Mouse (Mus musculus) heart, postnatal 4 days (tissue): ENCODE results near the gene Dpp9. TPM values are rescaled to one million over a fixed set of nuclear protein-coding genes. Genes with fewer than 3 reads are reported as not detected.

Source experiments
- DNase-seq: peaks from one replicate; pipeline ENCODE4 v3.0.0; 2021
- total RNA-seq, 2 experiments: library from RNA; stranded (reverse); gene quantifications; 2 replicates each; pipeline ENCODE4 v1.2.3; 2021

Dpp9 gene
- total RNA-seq, 2 experiments from 2014 or later = 29.1 to 31.2 TPM

- DNase-seq = no peak
Observed at GRCm38 (mm10) chr17:56229943-56230342, 11.2 kb upstream of the Dpp9 start.

GRCm38 (mm10) chr17:56226566-56226965, 7.9 kb upstream of the Dpp9 start:
- no peak for DNase-seq

GRCm38 (mm10) chr17:56224916-56225315, 6.2 kb upstream of the Dpp9 start:
- DNase-seq = no peak

- peak; percentile 63 for DNase-seq
Observed at GRCm38 (mm10) chr17:56219805-56220204, 1.1 kb upstream of the Dpp9 start.

- no peak for DNase-seq
Observed at GRCm38 (mm10) chr17:56219251-56219650, 546 bp upstream of the Dpp9 start.

- no peak for DNase-seq
Observed at GRCm38 (mm10) chr17:56217670-56218069, 1.0 kb downstream of the Dpp9 start.

- no peak for DNase-seq
Observed at GRCm38 (mm10) chr17:56214229-56214628, 4.5 kb downstream of the Dpp9 start.

- DNase-seq = no peak
Observed at GRCm38 (mm10) chr17:56212676-56213075, 6.0 kb downstream of the Dpp9 start.

- no peak for DNase-seq
Observed at GRCm38 (mm10) chr17:56211090-56211489, 7.6 kb downstream of the Dpp9 start.

- no peak for DNase-seq
Observed at GRCm38 (mm10) chr17:56208821-56209220, 9.9 kb downstream of the Dpp9 start.

GRCm38 (mm10) chr17:56207963-56208530, 10.7 kb downstream of the Dpp9 start:
- no peak for DNase-seq

GRCm38 (mm10) chr17:56206986-56207674, 11.6 kb downstream of the Dpp9 start:
- DNase-seq = no peak

GRCm38 (mm10) chr17:56206276-56206884, 12.3 kb downstream of the Dpp9 start:
- no peak for DNase-seq

- no peak for DNase-seq
Observed at GRCm38 (mm10) chr17:56203729-56204128, 15.0 kb downstream of the Dpp9 start.

GRCm38 (mm10) chr17:56202476-56202875, 16.2 kb downstream of the Dpp9 start:
- DNase-seq = no peak

GRCm38 (mm10) chr17:56201642-56202041, 17.1 kb downstream of the Dpp9 start:
- DNase-seq = no peak

- DNase-seq = no peak
Observed at GRCm38 (mm10) chr17:56200586-56200985, 18.1 kb downstream of the Dpp9 start.

GRCm38 (mm10) chr17:56196860-56197259, 21.8 kb downstream of the Dpp9 start:
- no peak for DNase-seq

GRCm38 (mm10) chr17:56194765-56195164, 23.9 kb downstream of the Dpp9 start:
- DNase-seq = no peak

GRCm38 (mm10) chr17:56194357-56194756, 24.3 kb downstream of the Dpp9 start:
- DNase-seq = no peak

- no peak for DNase-seq
Observed at GRCm38 (mm10) chr17:56191266-56191665, 27.4 kb downstream of the Dpp9 start.

GRCm38 (mm10) chr17:56185281-56186141, 33.2 kb downstream of the Dpp9 start:
- peak; percentile 77 for DNase-seq

GRCm38 (mm10) chr17:56183658-56184103, 35.0 kb downstream of the Dpp9 start, which contains the start of gene Mydgf:
TSS of gene Mydgf (minus strand) at chr17:56183920.
- DNase-seq = peak; percentile 98
